Mouse (Mus musculus): ENCODE measurements around the gene Sbk1.

DNA sequence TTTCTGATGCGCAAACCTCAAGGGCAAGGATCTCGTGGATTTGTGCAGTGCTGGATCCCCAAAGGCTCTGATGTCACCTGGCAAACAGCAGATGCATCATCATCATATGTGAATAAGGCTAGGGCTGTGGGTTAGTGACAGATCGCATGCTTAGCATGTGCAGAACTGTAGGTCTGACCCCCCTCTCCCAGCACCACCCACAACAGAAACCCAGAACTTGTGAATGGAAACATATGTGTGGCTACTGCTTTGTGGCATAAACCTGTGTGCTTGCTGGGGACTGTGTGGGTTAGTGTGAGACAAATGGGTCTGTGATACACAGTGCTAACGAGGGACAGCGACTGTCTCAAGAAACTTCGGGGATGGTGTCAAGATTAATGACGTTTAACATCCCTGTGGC, 17.0 kb downstream of the Sbk1 start:
- no peak for TF ChIP-seq POLR2A (IDR thresholded peaks at IDR 0.05; ENCODE audit: insufficient read depth, low read length)
- TF ChIP-seq CTCF (IDR thresholded peaks at IDR 0.05; ENCODE audit: low read depth, low read length), result no peak
- no peak for TF ChIP-seq EP300 (IDR thresholded peaks at IDR 0.05; ENCODE audit: insufficient read depth, low read depth, low read length)

All from ES-Bruce4 (cell line).